Mouse (Mus musculus): ENCODE results near the gene Cerkl.

DNA sequence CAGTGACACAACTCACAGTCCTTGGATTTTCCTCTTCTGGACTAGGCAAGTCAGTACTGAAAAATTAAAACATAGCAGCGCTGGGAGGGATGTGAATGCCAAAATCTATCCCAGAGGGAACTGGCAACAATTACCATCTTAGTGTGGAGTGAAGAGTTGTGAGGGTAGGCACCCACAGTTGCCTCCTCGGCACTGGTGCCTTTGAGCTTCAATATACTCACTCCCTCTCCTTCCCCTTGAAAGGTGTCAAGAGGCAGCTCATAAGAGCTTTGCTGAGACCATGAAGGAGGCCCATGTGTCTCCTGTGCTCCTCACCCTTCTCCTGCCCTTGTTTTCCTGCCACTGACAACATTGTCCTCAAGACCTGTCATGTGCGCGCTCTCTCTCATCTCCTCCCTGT lies 5.8 kb upstream of the Cerkl start:
- TF ChIP-seq POLR2A (IDR thresholded peaks at IDR 0.05; ENCODE audit: control insufficient read depth, low read depth, low read length) = no peak
- no peak for TF ChIP-seq CTCF (IDR thresholded peaks at IDR 0.05; ENCODE audit: control insufficient read depth, insufficient read depth, insufficient replicate concordance, low read depth, low read length)
